Mouse (Mus musculus) left cerebral cortex, postnatal 4 days (tissue): ENCODE measurements at regions not wholly inside any gene's neighbourhood (a gene's known extent, or its start where the extent isn't known, plus 50 kb on each side); places are given as distances from the start of the nearest gene placed in this dataset.

Experiments
- DNase-seq: peaks from one replicate; pipeline ENCODE4 v3.0.0-alpha.2; 2022
- intact Hi-C: fragments of 180-260 bp; cut with DNase I; formaldehyde crosslinking; loops from one replicate; pipeline ENCODE4 v1.15.1; 2025

- no peak for DNase-seq
Measured at GRCm38 (mm10) chr11:86881710-86882109, 74.2 kb upstream of the Dhx40 start.

GRCm38 (mm10) chr11:86879356-86879905 is 71.9 kb upstream of the Dhx40 start:
- intact Hi-C loops = loop anchor here (10.0 kb wide), 1 partner anchor 65 kb away; no protein-coding TSS in a partner anchor
- DNase-seq = no peak

More at GRCm38 (mm10) chr11:86881710-86882109, 74.2 kb upstream of the Dhx40 start:
- intact Hi-C loops = no loop called here

- intact Hi-C loops = loop anchor here (10.0 kb wide), 1 partner anchor 64 kb away; no protein-coding TSS in a partner anchor
- DNase-seq = no peak
Measured at GRCm38 (mm10) chr11:86878327-86879065, 71.0 kb upstream of the Dhx40 start.

GRCm38 (mm10) chr11:86876509-86876908 is 69.0 kb upstream of the Dhx40 start:
- intact Hi-C loops = loop anchor here (10.0 kb wide), 1 partner anchor 62 kb away; no protein-coding TSS in a partner anchor

GRCm38 (mm10) chr11:86875738-86876137 is 68.2 kb upstream of the Dhx40 start:
- DNase-seq = no peak
- intact Hi-C loops = loop anchor here (10.0 kb wide), 1 partner anchor 61 kb away; no protein-coding TSS in a partner anchor

More at GRCm38 (mm10) chr11:86876509-86876908, 69.0 kb upstream of the Dhx40 start:
- DNase-seq = no peak

- intact Hi-C loops = loop anchor here (10.0 kb wide), 1 partner anchor 60 kb away; no protein-coding TSS in a partner anchor
Measured at GRCm38 (mm10) chr11:86874666-86875295, 67.2 kb upstream of the Dhx40 start.

GRCm38 (mm10) chr11:86873406-86873700 is 65.8 kb upstream of the Dhx40 start:
- intact Hi-C loops = loop anchor here (10.0 kb wide), 1 partner anchor 59 kb away; no protein-coding TSS in a partner anchor
- DNase-seq = no peak

More at GRCm38 (mm10) chr11:86874666-86875295, 67.2 kb upstream of the Dhx40 start:
- no peak for DNase-seq

- no peak for DNase-seq
- intact Hi-C loops = loop anchor here (10.0 kb wide), 1 partner anchor 58 kb away; no protein-coding TSS in a partner anchor
Measured at GRCm38 (mm10) chr11:86872537-86873405, 65.2 kb upstream of the Dhx40 start.

GRCm38 (mm10) chr11:86871782-86872181 is 64.2 kb upstream of the Dhx40 start:
- intact Hi-C loops = loop anchor here (10.0 kb wide), 1 partner anchor 57 kb away; no protein-coding TSS in a partner anchor
- no peak for DNase-seq

GRCm38 (mm10) chr11:86870486-86871165 is 63.1 kb upstream of the Dhx40 start:
- no peak for DNase-seq
- intact Hi-C loops = loop anchor here (10.0 kb wide), 1 partner anchor 56 kb away; no protein-coding TSS in a partner anchor

- DNase-seq = no peak
- intact Hi-C loops = no loop called here
Measured at GRCm38 (mm10) chr11:86866931-86867330, 59.4 kb upstream of the Dhx40 start.

- no peak for DNase-seq
- intact Hi-C loops = no loop called here
Measured at GRCm38 (mm10) chr11:86859864-86860528, 52.5 kb upstream of the Dhx40 start.

GRCm38 (mm10) chr11:86859236-86859817 is 51.8 kb upstream of the Dhx40 start:
- DNase-seq = no peak
- intact Hi-C loops = no loop called here

GRCm38 (mm10) chr11:86858211-86858610 is 50.7 kb upstream of the Dhx40 start:
- intact Hi-C loops = no loop called here
- no peak for DNase-seq
